Mouse (Mus musculus) brain, embryonic 18.5 days (tissue): Measurements from ENCODE around the gene Fxyd1.

Source experiments
- DNase-seq: peaks from one replicate; pipeline ENCODE4 v3.0.0-alpha.2; 2012; ENCODE audit warnings: low read depth, low spot score

The Fxyd1 gene

GRCm38 (mm10) chr7:31052636-31053434 is 4.2 kb downstream of the Fxyd1 start:
- no peak for DNase-seq

GRCm38 (mm10) chr7:31052251-31052635 is 4.8 kb downstream of the Fxyd1 start:
- no peak for DNase-seq

- no peak for DNase-seq
Observed at GRCm38 (mm10) chr7:31051321-31052021, 5.5 kb downstream of the Fxyd1 start, which contains the start of gene Fxyd7. Fxyd7 (minus strand) TSS chr7:31051467.

GRCm38 (mm10) chr7:31050921-31051320 is 6.1 kb downstream of the Fxyd1 start:
- no peak for DNase-seq

GRCm38 (mm10) chr7:31050487-31050886 is 6.5 kb downstream of the Fxyd1 start:
- DNase-seq: no peak

GRCm38 (mm10) chr7:31049846-31050281 is 7.1 kb downstream of the Fxyd1 start:
- DNase-seq: no peak

GRCm38 (mm10) chr7:31049135-31049845 is 7.7 kb downstream of the Fxyd1 start:
- DNase-seq: no peak

- no peak for DNase-seq
Observed at GRCm38 (mm10) chr7:31042431-31042910, 14.5 kb downstream of the Fxyd1 start, which contains the start of gene Fxyd5. Fxyd5 (minus strand) TSS chr7:31042481.

- no peak for DNase-seq
Observed at GRCm38 (mm10) chr7:31041662-31042315, 15.2 kb downstream of the Fxyd1 start.

GRCm38 (mm10) chr7:31041023-31041407 is 16.0 kb downstream of the Fxyd1 start:
- DNase-seq: no peak

- no peak for DNase-seq
Observed at GRCm38 (mm10) chr7:31040281-31041022, 16.5 kb downstream of the Fxyd1 start.

GRCm38 (mm10) chr7:31039011-31039410 is 18.0 kb downstream of the Fxyd1 start:
- DNase-seq: no peak

GRCm38 (mm10) chr7:31037675-31038074 is 19.3 kb downstream of the Fxyd1 start:
- DNase-seq: no peak

- DNase-seq: no peak
Observed at GRCm38 (mm10) chr7:31036917-31037316, 20.1 kb downstream of the Fxyd1 start.

GRCm38 (mm10) chr7:31035291-31035690 is 21.7 kb downstream of the Fxyd1 start:
- no peak for DNase-seq

GRCm38 (mm10) chr7:31034789-31035188 is 22.2 kb downstream of the Fxyd1 start:
- no peak for DNase-seq

- no peak for DNase-seq
Observed at GRCm38 (mm10) chr7:31033409-31034165, 23.4 kb downstream of the Fxyd1 start.

- no peak for DNase-seq
Observed at GRCm38 (mm10) chr7:31031731-31032130, 25.3 kb downstream of the Fxyd1 start.

- no peak for DNase-seq
Observed at GRCm38 (mm10) chr7:31030717-31031116, 26.3 kb downstream of the Fxyd1 start.

GRCm38 (mm10) chr7:31028609-31029008 is 28.4 kb downstream of the Fxyd1 start:
- DNase-seq: no peak
